Mouse (Mus musculus): ENCODE data around the gene Sestd1.

Gene Sestd1

GRCm38 (mm10) chr2:77173821-77174220 lies 106.6 kb downstream of the Sestd1 start:
- no peak for DNase-seq (ENCODE audit: low spot score in 2 of 2)

GRCm38 (mm10) chr2:77173366-77173765 lies 107.0 kb downstream of the Sestd1 start:
- no peak for DNase-seq (ENCODE audit: low spot score in 2 of 2)

- no peak for DNase-seq (ENCODE audit: low spot score in 2 of 2)
Observed at GRCm38 (mm10) chr2:77172241-77172671, 108.1 kb downstream of the Sestd1 start.

- no peak for DNase-seq (ENCODE audit: low spot score in 2 of 2)
Observed at GRCm38 (mm10) chr2:77171444-77172240, 108.8 kb downstream of the Sestd1 start.

- DNase-seq (ENCODE audit: low spot score in 2 of 2), result no peak
Observed at GRCm38 (mm10) chr2:77170633-77171105, 109.7 kb downstream of the Sestd1 start, which contains the start of gene Ccdc141. Gene Ccdc141, minus strand, starts transcription at chr2:77170636.

- peak in 1 of 2 experiments; percentile 2 for DNase-seq (ENCODE audit: low spot score in 2 of 2)
Observed at GRCm38 (mm10) chr2:77169916-77170632, 110.3 kb downstream of the Sestd1 start.

GRCm38 (mm10) chr2:77169218-77169617 lies 111.2 kb downstream of the Sestd1 start:
- no peak for DNase-seq (ENCODE audit: low spot score in 2 of 2)

- no peak for DNase-seq (ENCODE audit: low spot score in 2 of 2)
Observed at GRCm38 (mm10) chr2:77168781-77169180, 111.6 kb downstream of the Sestd1 start.

GRCm38 (mm10) chr2:77168081-77168685 lies 112.2 kb downstream of the Sestd1 start:
- no peak for DNase-seq (ENCODE audit: low spot score in 2 of 2)

- no peak for DNase-seq (ENCODE audit: low spot score in 2 of 2)
Observed at GRCm38 (mm10) chr2:77166366-77166765, 114.0 kb downstream of the Sestd1 start.

- DNase-seq (ENCODE audit: low spot score in 2 of 2), result no peak
Observed at GRCm38 (mm10) chr2:77164662-77165061, 115.7 kb downstream of the Sestd1 start.

GRCm38 (mm10) chr2:77163381-77163780 lies 117.0 kb downstream of the Sestd1 start:
- DNase-seq (ENCODE audit: low spot score in 2 of 2), result no peak

GRCm38 (mm10) chr2:77162135-77162534 lies 118.3 kb downstream of the Sestd1 start:
- no peak for DNase-seq (ENCODE audit: low spot score in 2 of 2)

GRCm38 (mm10) chr2:77157546-77157945 lies 122.8 kb downstream of the Sestd1 start:
- no peak for DNase-seq (ENCODE audit: low spot score in 2 of 2)

GRCm38 (mm10) chr2:77154080-77154479 lies 126.3 kb downstream of the Sestd1 start:
- DNase-seq (ENCODE audit: low spot score in 2 of 2), result no peak

- no peak for DNase-seq (ENCODE audit: low spot score in 2 of 2)
Observed at GRCm38 (mm10) chr2:77151255-77151654, 129.1 kb downstream of the Sestd1 start.

GRCm38 (mm10) chr2:77149576-77149975 lies 130.8 kb downstream of the Sestd1 start:
- no peak for DNase-seq (ENCODE audit: low spot score in 2 of 2)

- no peak for DNase-seq (ENCODE audit: low spot score in 2 of 2)
Observed at GRCm38 (mm10) chr2:77148215-77148614, 132.2 kb downstream of the Sestd1 start.

GRCm38 (mm10) chr2:77146968-77147367 lies 133.4 kb downstream of the Sestd1 start:
- DNase-seq (ENCODE audit: low spot score in 2 of 2), result no peak

GRCm38 (mm10) chr2:77146291-77146690 lies 134.1 kb downstream of the Sestd1 start:
- DNase-seq (ENCODE audit: low spot score in 2 of 2), result no peak

- no peak for DNase-seq (ENCODE audit: low spot score in 2 of 2)
Observed at GRCm38 (mm10) chr2:77143536-77143935, 136.9 kb downstream of the Sestd1 start.

GRCm38 (mm10) chr2:77138879-77139278 lies 141.5 kb downstream of the Sestd1 start:
- DNase-seq (ENCODE audit: low spot score in 2 of 2), result no peak
